Mouse (Mus musculus): ENCODE results near the gene 0610040J01Rik.

0610040J01Rik gene

GRCm38 (mm10) chr5:63811819-63812508 is at the start of gene 0610040J01Rik:
Gene 0610040J01Rik, plus strand, starts transcription at chr5:63812363.
- DNase-seq (ENCODE audit: low spot score): peak; percentile 30

GRCm38 (mm10) chr5:63765886-63766285 is 46.3 kb upstream of the 0610040J01Rik start:
- no peak for DNase-seq (ENCODE audit: low spot score)

- peak; percentile 4 for DNase-seq (ENCODE audit: low spot score)
These were observed 45.4 kb upstream of the 0610040J01Rik start for GRCm38 (mm10) chr5:63766715-63767114.

GRCm38 (mm10) chr5:63767464-63767863 is 44.7 kb upstream of the 0610040J01Rik start:
- DNase-seq (ENCODE audit: low spot score): no peak

- no peak for DNase-seq (ENCODE audit: low spot score)
These were observed 43.9 kb upstream of the 0610040J01Rik start for GRCm38 (mm10) chr5:63768220-63768619.

- no peak for DNase-seq (ENCODE audit: low spot score)
These were observed 39.2 kb upstream of the 0610040J01Rik start for GRCm38 (mm10) chr5:63772971-63773370.

- DNase-seq (ENCODE audit: low spot score): no peak
These were observed 38.6 kb upstream of the 0610040J01Rik start for GRCm38 (mm10) chr5:63773603-63774002.

GRCm38 (mm10) chr5:63788156-63788826 is 23.9 kb upstream of the 0610040J01Rik start:
- DNase-seq (ENCODE audit: low spot score): no peak

- no peak for DNase-seq (ENCODE audit: low spot score)
These were observed 324 bp downstream of the 0610040J01Rik start for GRCm38 (mm10) chr5:63812509-63812865.

GRCm38 (mm10) chr5:63816643-63817042 is 4.5 kb downstream of the 0610040J01Rik start:
- no peak for DNase-seq (ENCODE audit: low spot score)

- DNase-seq (ENCODE audit: low spot score): no peak
These were observed 5.1 kb downstream of the 0610040J01Rik start for GRCm38 (mm10) chr5:63817270-63817669.

GRCm38 (mm10) chr5:63818975-63819374 is 6.8 kb downstream of the 0610040J01Rik start:
- DNase-seq (ENCODE audit: low spot score): no peak

- DNase-seq (ENCODE audit: low spot score): no peak
These were observed 7.4 kb downstream of the 0610040J01Rik start for GRCm38 (mm10) chr5:63819519-63819918.

- no peak for DNase-seq (ENCODE audit: low spot score)
These were observed 9.0 kb downstream of the 0610040J01Rik start for GRCm38 (mm10) chr5:63821176-63821575.

GRCm38 (mm10) chr5:63821860-63822259 is 9.7 kb downstream of the 0610040J01Rik start:
- no peak for DNase-seq (ENCODE audit: low spot score)

- no peak for DNase-seq (ENCODE audit: low spot score)
These were observed 11.5 kb downstream of the 0610040J01Rik start for GRCm38 (mm10) chr5:63823362-63824332.

- DNase-seq (ENCODE audit: low spot score): no peak
These were observed 12.6 kb downstream of the 0610040J01Rik start for GRCm38 (mm10) chr5:63824599-63825350.

- no peak for DNase-seq (ENCODE audit: low spot score)
These were observed 13.7 kb downstream of the 0610040J01Rik start for GRCm38 (mm10) chr5:63825881-63826280.

GRCm38 (mm10) chr5:63827006-63827405 is 14.8 kb downstream of the 0610040J01Rik start:
- no peak for DNase-seq (ENCODE audit: low spot score)

GRCm38 (mm10) chr5:63827415-63828053 is 15.4 kb downstream of the 0610040J01Rik start:
- no peak for DNase-seq (ENCODE audit: low spot score)
